Mouse (Mus musculus): ENCODE data around the gene Dnase2b. TPM values are rescaled to one million over a fixed set of nuclear protein-coding genes. Genes with fewer than 3 reads are reported as not detected.

The Dnase2b gene
- not detected in 2 replicates for polyA plus RNA-seq (2015; fragmentation: Nextera tagmentation; extraction: Ambion mirVana)

DNA sequence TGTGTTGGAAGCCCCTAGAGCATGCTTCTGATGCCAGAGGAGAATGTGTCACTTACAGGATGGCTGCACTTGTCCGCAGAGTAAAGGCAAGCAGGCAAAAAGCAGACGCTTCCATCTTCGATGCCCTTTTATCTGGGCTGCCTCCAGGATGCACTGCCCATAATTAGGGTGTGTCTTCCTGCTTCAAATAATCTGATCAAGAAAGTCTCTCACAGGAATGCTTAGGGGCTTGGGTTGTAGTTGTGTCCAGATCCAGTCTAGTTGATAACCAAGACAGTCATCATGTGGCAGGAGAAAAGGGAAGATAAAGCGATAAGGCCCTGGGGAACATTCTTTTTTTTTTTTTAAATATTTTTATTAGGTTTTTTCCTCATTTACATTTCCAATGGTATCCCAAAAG lies at the start of gene Dnase2b:
Gene Dnase2b, minus strand, starts transcription at position 101 of the 400 bp plus-strand sequence.
- no peak within 1 kb of the TSS for H3K27ac ChIP-seq
- ATAC-seq (ENCODE audit: low FRiP score, low read depth), result no peak
- H3K4me3 ChIP-seq, result no peak within 1 kb of the TSS
- no peak within 1 kb of the TSS for H3K4me2 ChIP-seq (replicated peaks)
- no peaks in the 10 kb centered on the region for H3K36me3 ChIP-seq
- no peak within 1 kb of the TSS for H3K9ac ChIP-seq
- no peaks in the 10 kb centered on the region for H3K9me3 ChIP-seq
- 93% methylated on average over 4 of the region's 4 CpGs for WGBS
- no peaks in the 10 kb centered on the region for H3K4me1 ChIP-seq
- no peaks in the 10 kb centered on the region for H3K27me3 ChIP-seq

DNA sequence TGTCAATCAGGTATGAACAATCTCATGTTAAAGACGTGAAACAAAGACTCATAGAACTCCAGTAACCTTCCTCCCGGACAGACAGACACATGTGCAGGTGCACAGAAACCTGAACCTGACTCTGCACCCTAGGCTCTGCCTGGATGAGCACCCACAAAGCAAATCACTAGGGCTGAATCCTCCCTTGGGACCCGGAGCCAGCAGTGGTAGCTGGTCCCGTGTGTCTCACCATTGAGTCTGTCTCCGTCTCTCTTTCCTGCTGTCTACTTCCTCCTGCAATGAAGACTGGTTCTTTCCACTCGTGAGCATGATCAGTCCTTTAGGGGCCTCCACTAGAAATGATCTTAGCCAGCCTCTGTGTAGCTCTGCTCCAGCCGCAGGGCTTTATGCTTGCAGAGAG lies 46.5 kb upstream of the Dnase2b start:
- 78% methylated on average over 7 of the region's 7 CpGs for WGBS
- Histone ChIP-seq H3K4me3 (no peak overlapping the region), H3K4me1 (no peaks in the 10 kb centered on the region)

DNA sequence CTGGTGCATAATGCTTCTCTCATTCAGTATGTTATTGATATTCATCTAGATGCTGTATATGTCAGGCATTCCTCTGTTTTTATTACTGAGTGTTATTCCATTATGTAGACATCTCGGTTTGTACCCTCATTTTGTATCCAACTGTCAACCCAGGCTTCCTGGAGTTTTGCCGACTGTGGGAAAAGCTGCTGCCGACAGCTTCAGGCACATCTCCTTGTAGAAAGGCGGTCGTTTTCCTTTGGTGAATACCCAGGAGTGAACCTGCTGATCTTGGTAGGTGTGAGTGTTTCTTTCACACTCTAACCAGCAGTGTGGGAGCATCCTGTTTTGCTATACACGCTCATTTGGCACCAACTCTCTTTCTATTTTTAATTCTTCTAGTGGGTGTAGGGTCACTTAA lies 45.6 kb upstream of the Dnase2b start:
- no peaks in the 10 kb centered on the region for H3K27me3 ChIP-seq
- 78% methylated on average over 6 of the region's 6 CpGs for WGBS
- no peaks in the 10 kb centered on the region for H3K9me3 ChIP-seq
- H3K4me2 ChIP-seq (replicated peaks), result no peak overlapping the region
- no peak overlapping the region for H3K9ac ChIP-seq
- no peak overlapping the region for H3K4me3 ChIP-seq
- no peak for ATAC-seq (ENCODE audit: low FRiP score, low read depth)
- H3K4me1 ChIP-seq, result no peaks in the 10 kb centered on the region
- no peak overlapping the region for H3K27ac ChIP-seq
- no peaks in the 10 kb centered on the region for H3K36me3 ChIP-seq

More for the DNA sequence above, 46.5 kb upstream of the Dnase2b start:
- H3K27me3 ChIP-seq, result no peaks in the 10 kb centered on the region
- no peaks in the 10 kb centered on the region for H3K36me3 ChIP-seq
- H3K9ac ChIP-seq, result no peak overlapping the region
- no peak for ATAC-seq (ENCODE audit: low FRiP score, low read depth)
- H3K9me3 ChIP-seq, result no peaks in the 10 kb centered on the region
- no peak overlapping the region for H3K4me2 ChIP-seq (replicated peaks)
- no peak overlapping the region for H3K27ac ChIP-seq

DNA sequence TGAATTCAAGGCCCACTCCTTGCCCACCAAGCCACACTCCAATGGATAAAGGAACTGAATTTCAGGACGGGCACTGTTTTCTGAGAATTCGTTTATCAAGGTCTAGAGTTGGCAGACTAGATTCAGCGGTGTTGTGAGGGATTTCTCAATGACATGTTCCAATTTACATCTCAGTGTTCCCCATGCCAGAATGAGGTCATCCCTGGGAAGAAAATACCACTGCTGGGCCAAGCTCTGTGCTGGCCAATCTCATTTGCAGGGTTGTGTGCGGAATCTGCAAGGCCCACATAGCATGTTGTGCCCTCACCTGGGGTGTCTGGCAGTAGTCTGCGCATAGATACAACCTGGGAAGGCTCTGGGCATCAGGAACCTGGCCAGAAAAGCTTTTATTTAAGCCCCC lies 43.9 kb upstream of the Dnase2b start:
- Histone ChIP-seq H3K9me3 (no peaks in the 10 kb centered on the region), H3K4me2 (replicated peaks) (no peak overlapping the region), H3K27me3 (no peaks in the 10 kb centered on the region), H3K36me3 (no peaks in the 10 kb centered on the region), H3K4me1 (no peaks in the 10 kb centered on the region), H3K27ac (no peak overlapping the region), H3K9ac (no peak overlapping the region), H3K4me3 (no peak overlapping the region)
- no peak for ATAC-seq (ENCODE audit: low FRiP score, low read depth)
- WGBS, result 95% methylated on average over 5 of the region's 5 CpGs

DNA sequence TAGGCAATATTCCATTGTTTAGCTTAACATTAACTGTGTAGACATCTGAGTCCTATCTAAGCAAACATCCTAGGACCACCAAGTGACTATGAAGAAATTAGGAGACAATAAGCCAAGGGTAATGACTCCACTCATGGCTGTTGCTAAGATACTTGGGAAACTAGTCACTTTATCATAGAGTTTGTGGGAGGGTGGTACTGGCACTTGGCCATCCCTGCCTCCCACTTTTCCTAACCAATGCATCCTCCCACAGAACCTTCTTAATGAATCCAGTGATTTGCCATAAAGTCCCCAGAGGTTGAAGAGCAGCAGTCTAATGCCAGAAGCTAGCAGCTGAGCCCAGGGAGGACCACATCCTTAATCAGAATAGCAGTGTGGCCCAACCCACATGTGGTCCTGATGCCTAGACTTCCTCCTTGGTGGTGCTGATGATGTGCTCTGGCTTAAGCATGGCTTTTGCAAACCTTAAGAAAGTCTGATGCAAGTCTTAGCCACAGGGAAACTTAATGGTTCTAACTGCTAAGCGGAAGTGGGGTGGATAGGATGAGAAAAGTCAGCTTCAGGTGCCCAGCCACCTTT lies 42.8 kb upstream of the Dnase2b start:
- H3K27ac ChIP-seq, result no peak overlapping the region
- no peak overlapping the region for H3K4me3 ChIP-seq
- no peaks in the 10 kb centered on the region for H3K36me3 ChIP-seq
- WGBS, result 89% methylated on average over 1 of the region's 1 CpGs
- H3K4me1 ChIP-seq, result peaks cover 6% of the 10 kb centered on the region; the same call in 1 of the 2 replicates
- ATAC-seq (ENCODE audit: low FRiP score, low read depth), result no peak
- H3K4me2 ChIP-seq (replicated peaks), result no peak overlapping the region
- H3K9me3 ChIP-seq, result no peaks in the 10 kb centered on the region
- H3K27me3 ChIP-seq, result no peaks in the 10 kb centered on the region
- H3K9ac ChIP-seq, result no peak overlapping the region

DNA sequence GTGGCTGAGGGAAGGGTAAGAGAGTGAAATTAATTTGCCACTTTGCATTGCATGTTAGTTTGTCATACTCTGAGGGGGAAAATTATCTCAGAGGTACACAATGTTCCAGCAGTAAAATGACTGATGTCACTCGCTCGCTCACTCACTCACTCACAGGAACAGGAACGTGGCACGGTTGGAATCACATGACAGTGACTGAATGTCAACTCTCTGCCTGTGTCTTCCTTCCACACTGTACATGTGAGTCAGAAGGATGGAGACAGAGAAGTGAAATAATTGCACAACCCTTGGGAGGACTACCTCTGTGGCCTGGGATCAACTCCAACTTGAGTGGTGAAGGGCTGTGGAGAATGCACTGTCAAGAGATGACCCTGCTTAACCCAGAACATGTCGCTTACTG lies 42.0 kb upstream of the Dnase2b start:
- H3K4me3 ChIP-seq, result no peak overlapping the region
- peaks cover 6% of the 10 kb centered on the region; the same call in 1 of the 2 replicates for H3K4me1 ChIP-seq
- ATAC-seq (ENCODE audit: low FRiP score, low read depth), result no peak
- H3K27ac ChIP-seq, result no peak overlapping the region
- H3K4me2 ChIP-seq (replicated peaks), result no peak overlapping the region
- H3K9ac ChIP-seq, result no peak overlapping the region
- H3K27me3 ChIP-seq, result no peaks in the 10 kb centered on the region
- 90% methylated on average over 5 of the region's 5 CpGs for WGBS
- H3K36me3 ChIP-seq, result no peaks in the 10 kb centered on the region
- H3K9me3 ChIP-seq, result no peaks in the 10 kb centered on the region

DNA sequence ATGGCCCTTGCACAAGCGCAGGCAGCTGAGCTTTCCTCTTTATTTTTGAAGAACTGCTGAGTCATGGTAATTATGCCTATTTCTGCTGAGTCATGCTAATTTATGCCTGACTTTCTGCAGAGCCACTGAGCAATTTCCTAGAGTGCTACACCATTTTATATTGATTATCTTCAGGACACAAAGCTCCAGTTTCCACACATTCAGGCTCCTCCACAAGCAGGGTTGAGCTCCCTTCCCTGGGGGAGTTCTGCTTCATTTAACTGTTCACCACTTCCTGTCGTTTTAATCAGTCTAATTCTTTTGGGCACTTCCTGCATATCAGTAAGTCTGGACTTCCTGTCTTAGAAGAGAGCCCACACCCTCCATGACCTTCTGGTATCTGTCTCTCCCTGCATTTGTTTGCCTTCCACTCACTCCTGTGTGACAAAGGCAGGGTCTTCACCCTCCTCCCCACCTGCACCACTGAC lies 39.7 kb upstream of the Dnase2b start:
- no peak overlapping the region for H3K9ac ChIP-seq
- ATAC-seq (ENCODE audit: low FRiP score, low read depth), result no peak
- no peak overlapping the region for H3K27ac ChIP-seq
- H3K4me1 ChIP-seq, result peaks cover 6% of the 10 kb centered on the region; the same call in 1 of the 2 replicates
- WGBS, result 63% methylated on average over 2 of the region's 2 CpGs
- H3K4me2 ChIP-seq (replicated peaks), result no peak overlapping the region
- H3K9me3 ChIP-seq, result no peaks in the 10 kb centered on the region
- H3K27me3 ChIP-seq, result no peaks in the 10 kb centered on the region
- no peak overlapping the region for H3K4me3 ChIP-seq
- H3K36me3 ChIP-seq, result no peaks in the 10 kb centered on the region

DNA sequence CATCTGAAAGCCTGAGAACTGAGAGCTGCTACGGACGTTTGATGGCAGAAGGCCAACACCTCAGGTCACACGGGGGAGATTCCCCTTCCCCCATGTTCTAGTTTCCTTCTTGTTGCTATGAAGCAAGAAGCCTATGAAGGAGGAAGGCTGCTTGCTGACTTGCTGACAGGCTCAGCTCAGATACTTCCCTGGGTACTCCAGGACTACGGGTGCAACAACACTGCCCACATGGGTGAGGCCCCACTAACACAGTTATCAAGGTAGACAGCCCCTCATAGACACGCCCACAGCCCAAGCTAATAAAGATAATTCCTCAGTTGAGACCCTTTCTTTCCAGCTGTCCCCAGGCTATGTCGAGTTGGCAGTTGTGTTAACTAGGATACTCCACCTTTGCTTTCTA lies 38.3 kb upstream of the Dnase2b start:
- H3K4me2 ChIP-seq (replicated peaks), result no peak overlapping the region
- H3K4me3 ChIP-seq, result no peak overlapping the region
- no peaks in the 10 kb centered on the region for H3K36me3 ChIP-seq
- peaks cover 6% of the 10 kb centered on the region; the same call in 1 of the 2 replicates for H3K4me1 ChIP-seq
- no peak for ATAC-seq (ENCODE audit: low FRiP score, low read depth)
- WGBS, result 67% methylated on average over 6 of the region's 6 CpGs
- no peaks in the 10 kb centered on the region for H3K27me3 ChIP-seq
- no peaks in the 10 kb centered on the region for H3K9me3 ChIP-seq
- no peak overlapping the region for H3K9ac ChIP-seq
- H3K27ac ChIP-seq, result no peak overlapping the region

DNA sequence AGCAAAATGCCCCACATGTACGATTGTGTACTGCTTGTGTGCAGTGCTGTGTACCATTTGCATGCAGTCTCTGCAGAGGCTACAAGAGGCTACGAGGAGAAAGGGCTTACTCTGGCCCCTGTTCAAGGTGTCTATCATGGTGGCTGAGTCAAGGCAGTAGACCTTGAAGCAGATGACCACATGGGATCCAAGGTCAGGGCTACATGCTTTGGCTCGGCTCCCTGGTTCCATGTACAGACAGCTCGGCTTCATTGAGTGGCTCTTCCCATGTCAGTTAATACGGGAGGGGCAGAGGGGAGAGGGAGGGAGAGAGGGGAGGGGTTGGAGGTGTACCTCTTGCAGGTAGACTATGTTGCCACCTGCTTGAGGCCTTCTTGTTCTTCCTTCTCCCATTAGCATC lies 37.0 kb upstream of the Dnase2b start:
- Histone ChIP-seq H3K4me3 (no peak overlapping the region), H3K4me1 (peaks cover 6% of the 10 kb centered on the region; the same call in 1 of the 2 replicates), H3K27me3 (no peaks in the 10 kb centered on the region), H3K36me3 (no peaks in the 10 kb centered on the region), H3K9me3 (no peaks in the 10 kb centered on the region), H3K27ac (no peak overlapping the region), H3K4me2 (replicated peaks) (no peak overlapping the region), H3K9ac (no peak overlapping the region)
- WGBS, result 89% methylated on average over 5 of the region's 5 CpGs
- ATAC-seq (ENCODE audit: low FRiP score, low read depth), result no peak

DNA sequence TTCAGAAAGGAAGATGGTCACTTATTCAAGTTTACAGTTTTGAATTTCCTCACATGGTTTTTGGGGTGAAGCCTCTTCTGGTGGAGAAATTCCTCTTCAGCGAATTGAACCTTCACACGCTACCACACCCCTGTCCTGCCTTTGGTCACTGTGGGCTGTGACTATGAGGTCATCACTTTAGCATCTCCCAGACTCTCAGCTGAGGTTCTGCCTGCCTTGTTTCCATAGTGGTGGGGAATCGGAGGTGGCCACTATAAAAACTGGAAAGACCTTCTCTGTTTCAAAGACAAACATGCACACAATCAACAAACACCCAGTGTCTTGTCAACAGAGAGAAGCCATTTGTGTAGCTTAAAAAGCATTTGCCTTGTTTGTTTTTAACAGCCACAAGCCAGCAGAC lies 35.8 kb upstream of the Dnase2b start, which contains the start of gene 4930503B20Rik:
Gene 4930503B20Rik, minus strand, starts transcription at position 101 of the 400 bp plus-strand sequence.
- no peaks in the 10 kb centered on the region for H3K27me3 ChIP-seq
- H3K4me3 ChIP-seq, result no peak within 1 kb of the TSS
- no peak for ATAC-seq (ENCODE audit: low FRiP score, low read depth)
- no peak within 1 kb of the TSS for H3K4me2 ChIP-seq (replicated peaks)
- H3K4me1 ChIP-seq, result peaks cover 6% of the 10 kb centered on the region; the same call in 1 of the 2 replicates
- 81% methylated on average over 3 of the region's 3 CpGs for WGBS
- no peaks in the 10 kb centered on the region for H3K9me3 ChIP-seq
- H3K27ac ChIP-seq, result no peak within 1 kb of the TSS
- H3K9ac ChIP-seq, result no peak within 1 kb of the TSS
- no peaks in the 10 kb centered on the region for H3K36me3 ChIP-seq

DNA sequence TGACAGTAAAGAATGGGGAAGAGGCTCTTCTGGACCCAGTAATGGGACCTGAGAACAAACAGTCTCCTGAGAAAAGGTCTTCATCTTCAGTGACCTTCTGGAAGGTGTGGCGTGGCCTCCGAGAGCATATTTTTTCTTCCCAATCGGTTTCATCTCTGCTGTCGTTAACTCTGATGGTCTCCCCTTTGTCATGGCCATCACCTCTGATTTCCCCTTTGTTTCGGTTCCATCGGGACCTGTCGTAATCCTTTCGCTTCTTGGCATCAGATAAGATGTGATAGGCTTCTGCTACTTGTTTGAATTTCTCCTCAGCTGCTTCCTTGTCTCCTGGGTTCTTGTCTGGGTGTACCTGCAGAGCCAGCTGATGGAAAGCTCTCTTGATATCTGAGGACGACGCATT lies 35.3 kb upstream of the Dnase2b start:
- no peaks in the 10 kb centered on the region for H3K27me3 ChIP-seq
- H3K36me3 ChIP-seq, result no peaks in the 10 kb centered on the region
- ATAC-seq (ENCODE audit: low FRiP score, low read depth), result no peak
- peaks cover 6% of the 10 kb centered on the region; the same call in 1 of the 2 replicates for H3K4me1 ChIP-seq
- H3K4me3 ChIP-seq, result no peak overlapping the region
- H3K4me2 ChIP-seq (replicated peaks), result no peak overlapping the region
- H3K9ac ChIP-seq, result no peak overlapping the region
- no peak overlapping the region for H3K27ac ChIP-seq
- H3K9me3 ChIP-seq, result no peaks in the 10 kb centered on the region
- WGBS, result 94% methylated on average over 10 of the region's 10 CpGs

DNA sequence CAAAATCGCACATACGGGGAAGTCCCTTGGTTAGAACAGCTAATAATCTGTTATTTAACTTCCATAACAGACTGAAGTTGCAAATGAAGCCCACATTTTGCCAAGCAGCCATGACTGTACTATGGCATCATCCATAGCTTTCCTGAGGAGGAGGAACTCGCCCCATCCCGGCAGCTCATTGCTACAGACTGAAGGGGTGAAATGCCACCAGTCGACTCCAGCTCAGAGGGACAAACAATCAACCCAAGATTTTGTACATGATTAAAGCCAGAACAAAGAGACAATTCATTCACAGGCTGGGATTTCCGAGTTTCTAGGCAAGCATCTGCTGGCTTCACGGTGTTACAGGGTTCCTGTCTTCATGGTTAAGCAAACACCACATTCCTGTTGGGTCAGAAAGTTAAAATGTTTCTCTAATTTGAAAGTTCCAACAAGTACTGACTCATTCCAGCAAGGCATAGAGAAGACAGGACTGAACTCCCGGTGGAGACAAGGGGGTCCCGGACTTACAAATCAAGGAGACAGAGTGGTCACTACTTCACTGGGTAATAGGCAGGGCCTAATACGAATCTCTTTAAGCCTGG lies 34.0 kb upstream of the Dnase2b start:
- peaks cover 6% of the 10 kb centered on the region; the same call in 1 of the 2 replicates for H3K4me1 ChIP-seq
- no peaks in the 10 kb centered on the region for H3K9me3 ChIP-seq
- ATAC-seq (ENCODE audit: low FRiP score, low read depth), result no peak
- no peak overlapping the region for H3K4me3 ChIP-seq
- H3K4me2 ChIP-seq (replicated peaks), result no peak overlapping the region
- no peaks in the 10 kb centered on the region for H3K27me3 ChIP-seq
- WGBS, result 78% methylated on average over 10 of the region's 10 CpGs
- no peak overlapping the region for H3K9ac ChIP-seq
- H3K36me3 ChIP-seq, result no peaks in the 10 kb centered on the region
- no peak overlapping the region for H3K27ac ChIP-seq
